Mouse (Mus musculus) CH12.LX (cell line): Measurements from ENCODE around the gene Abcb9. TPM values are rescaled to one million over a fixed set of nuclear protein-coding genes. Genes with fewer than 3 reads are reported as not detected.

Experiments used
- DNase-seq: peaks from one replicate; pipeline ENCODE4 v3.0.0-alpha.2; 2013; ENCODE audit errors: extremely low read depth
- H3K27ac ChIP-seq: 2 replicates; pipeline ENCODE4 v1.5.1; 2012; ENCODE audit warnings: low read depth, mild to moderate bottlenecking, control low read depth, moderate library complexity; ENCODE audit not compliant: insufficient read depth
- H3K27me3 ChIP-seq: replicated peaks from 2 replicates; pipeline ENCODE3; 2012; ENCODE audit warnings: inconsistent platforms
- H3K36me3 ChIP-seq, 2 experiments: replicated peaks in 1 of 2; 2 replicates each; pipeline versions ENCODE3 to v1.6.1; 2012; ENCODE audit warnings: inconsistent platforms in 1 of 2, low read length in 1 of 2, mild to moderate bottlenecking in 1 of 2, mixed read lengths in 1 of 2, moderate library complexity in 1 of 2; ENCODE audit not compliant: control insufficient read depth in 1 of 2, insufficient read depth in 1 of 2
- H3K4me1 ChIP-seq, 2 experiments: 2 replicates each; pipeline ENCODE4 v1.6.1; 2012; ENCODE audit warnings: inconsistent platforms in 1 of 2, moderate library complexity in 1 of 2; ENCODE audit not compliant: insufficient read depth in 2 of 2, control insufficient read depth in 1 of 2
- H3K4me2 ChIP-seq: 2 replicates; pipeline ENCODE4 v1.6.1; 2012; ENCODE audit warnings: low read depth, mild to moderate bottlenecking, control low read depth; ENCODE audit not compliant: poor library complexity, insufficient read depth, severe bottlenecking
- H3K4me3 ChIP-seq, 3 experiments: fragments of 150-350 bp in 1 of 3; sonication (generic) in 1 of 3; replicated peaks in 1 of 3; 2 replicates each; pipeline versions ENCODE3 to v1.5.1; 2011 to 2012; ENCODE audit warnings: low read depth in 2 of 3, low read length in 2 of 3, mild to moderate bottlenecking in 2 of 3, moderate library complexity in 2 of 3, control low read depth in 1 of 3, improper control_type of control experiment in 1 of 3, inconsistent platforms in 1 of 3, mixed read lengths in 1 of 3; ENCODE audit not compliant: poor library complexity in 1 of 3
- H3K79me2 ChIP-seq: replicated peaks from 2 replicates; pipeline ENCODE4 v1.6.1; 2012; ENCODE audit warnings: mild to moderate bottlenecking, moderate library complexity; ENCODE audit not compliant: control insufficient read depth, poor library complexity, insufficient read depth, severe bottlenecking; ENCODE audit errors: extremely low read depth
- H3K9ac ChIP-seq: 2 replicates; pipeline ENCODE4 v1.6.1; 2012; ENCODE audit warnings: low read depth, mild to moderate bottlenecking, control low read depth, moderate library complexity; ENCODE audit not compliant: insufficient read depth
- H3K9me3 ChIP-seq: replicated peaks from 2 replicates; pipeline ENCODE3; 2012; ENCODE audit warnings: low read length, inconsistent platforms, mixed read lengths
- CHD2 ChIP-seq: IDR thresholded peaks from 2 replicates; pipeline ENCODE4 v1.6.1; 2011; ENCODE audit warnings: low read length, improper control_type of control experiment
- CTCF ChIP-seq, 2 experiments: IDR thresholded peaks in 1 of 2; conservative IDR thresholded peaks in 1 of 2; 2 replicates each; pipeline ENCODE4 v1.5.1; 2011 to 2012; ENCODE audit warnings: low read depth in 2 of 2, low read length in 2 of 2, improper control_type of control experiment in 1 of 2, inconsistent platforms in 1 of 2, mild to moderate bottlenecking in 1 of 2, moderate library complexity in 1 of 2
- ELF1 ChIP-seq: IDR thresholded peaks from 2 replicates; pipeline ENCODE4 v1.6.1; 2014; ENCODE audit warnings: low read depth, mild to moderate bottlenecking, inconsistent platforms, low read length, improper control_type of control experiment
- EP300 ChIP-seq: IDR thresholded peaks from 2 replicates; pipeline ENCODE4 v1.6.1; 2011; ENCODE audit warnings: low read length, improper control_type of control experiment
- ETS1 ChIP-seq: conservative IDR thresholded peaks from 2 replicates; pipeline ENCODE4 v1.6.1; 2012; ENCODE audit warnings: low read depth, mild to moderate bottlenecking, inconsistent platforms, low read length, improper control_type of control experiment, moderate library complexity
- HCFC1 ChIP-seq: IDR thresholded peaks from 2 replicates; pipeline ENCODE4 v1.6.1; 2012; ENCODE audit warnings: low read depth, mild to moderate bottlenecking, inconsistent platforms, low read length, improper control_type of control experiment
- KAT2A ChIP-seq: IDR thresholded peaks from 2 replicates; pipeline ENCODE4 v1.6.1; 2012; ENCODE audit warnings: low read length, improper control_type of control experiment, inconsistent platforms; ENCODE audit not compliant: insufficient replicate concordance
- MAX ChIP-seq: IDR thresholded peaks from 2 replicates; pipeline ENCODE4 v1.6.1; 2011; ENCODE audit warnings: low read length, improper control_type of control experiment
- MAZ ChIP-seq: IDR thresholded peaks from 2 replicates; pipeline ENCODE4 v1.6.1; 2012; ENCODE audit warnings: low read depth, mild to moderate bottlenecking, inconsistent platforms, low read length, improper control_type of control experiment, moderate library complexity
- MEF2A ChIP-seq: IDR thresholded peaks from 2 replicates; pipeline ENCODE4 v1.6.1; 2014; ENCODE audit warnings: low read depth, mild to moderate bottlenecking, inconsistent platforms, low read length, improper control_type of control experiment, borderline replicate concordance
- MXI1 ChIP-seq: IDR thresholded peaks from 2 replicates; pipeline ENCODE4 v1.6.1; 2011; ENCODE audit warnings: mild to moderate bottlenecking, low read depth, low read length, improper control_type of control experiment
- NELFE ChIP-seq: IDR thresholded peaks from 2 replicates; pipeline ENCODE4 v1.6.1; 2011; ENCODE audit warnings: low read depth, low read length, improper control_type of control experiment
- PAX5 ChIP-seq: IDR thresholded peaks from 2 replicates; pipeline ENCODE4 v1.6.1; 2012; ENCODE audit warnings: low read length, inconsistent platforms, mixed read lengths
- POLR2A ChIP-seq: IDR thresholded peaks from 2 replicates; pipeline ENCODE4 v1.6.1; 2011; ENCODE audit warnings: low read depth, mild to moderate bottlenecking, improper control_type of control experiment, low read length
- POLR2AphosphoS2 ChIP-seq: IDR thresholded peaks from 2 replicates; pipeline ENCODE4 v1.6.1; 2011; ENCODE audit warnings: low read depth, low read length, improper control_type of control experiment
- RCOR1 ChIP-seq: conservative IDR thresholded peaks from 2 replicates; pipeline ENCODE4 v1.6.1; 2012; ENCODE audit warnings: low read depth, mild to moderate bottlenecking, inconsistent platforms, low read length, improper control_type of control experiment
- TBP ChIP-seq: conservative IDR thresholded peaks from 2 replicates; pipeline ENCODE4 v1.6.1; 2011; ENCODE audit warnings: low read depth, low read length, improper control_type of control experiment
- UBTF ChIP-seq: IDR thresholded peaks from 2 replicates; pipeline ENCODE4 v1.6.1; 2012; ENCODE audit warnings: low read depth, mild to moderate bottlenecking, inconsistent platforms, low read length, improper control_type of control experiment, moderate library complexity
- USF1 ChIP-seq: IDR thresholded peaks from 2 replicates; pipeline ENCODE4 v1.6.1; 2014; ENCODE audit warnings: low read depth, mild to moderate bottlenecking, inconsistent platforms, low read length, improper control_type of control experiment
- USF2 ChIP-seq: conservative IDR thresholded peaks from 2 replicates; pipeline ENCODE4 v1.6.1; 2011; ENCODE audit warnings: low read depth, low read length, improper control_type of control experiment
- ZC3H11A ChIP-seq: IDR thresholded peaks from 2 replicates; pipeline ENCODE4 v1.6.1; 2012; ENCODE audit warnings: low read depth, mild to moderate bottlenecking, inconsistent platforms, low read length, improper control_type of control experiment
- ZKSCAN1 ChIP-seq: IDR thresholded peaks from 2 replicates; pipeline ENCODE4 v1.6.1; 2012; ENCODE audit warnings: low read depth, inconsistent platforms, low read length, improper control_type of control experiment, borderline replicate concordance
- ZNF384 ChIP-seq: IDR thresholded peaks from 2 replicates; pipeline ENCODE4 v1.6.1; 2012; ENCODE audit warnings: low read depth, low read length, improper control_type of control experiment, inconsistent platforms
- dilution Hi-C: fragments of 300-500 bp; cut with MboI; formaldehyde crosslinking; loops from 2 replicates; pipeline ENCODE4 v1.14.3; 2020; ENCODE audit warnings: low sequenced_read_pairs; ENCODE audit not compliant: extremely low pct_unique_long_range_greater_than_20kb, extremely low pct_ligation_motif_present
- in situ Hi-C: fragments of 300-500 bp; cut with MboI; formaldehyde crosslinking; loops from 3 replicates; pipeline ENCODE4 v1.14.3; 2019; ENCODE audit warnings: low sequenced_read_pairs, low pct_ligation_motif_present, low pct_unique_long_range_greater_than_20kb, mixed read lengths
- polyA plus RNA-seq: library from polyadenylated mRNA; unstranded; fragments of >175 nt; gene quantifications from 2 replicates; pipeline ENCODE4 v1.2.1, GENCODE M21; 2012; ENCODE audit warnings: low read depth; ENCODE audit not compliant: insufficient read length
- total RNA-seq, 2 experiments: library from RNA; depleted of rRNA; stranded (reverse); fragments of 300-350 nt in 1 of 2; fragments of >200 nt in 1 of 2; gene quantifications; 2 replicates each; pipeline ENCODE4 v1.2.3; 2012 to 2014

Abcb9 gene
- total and polyA plus RNA-seq, 3 experiments = 0.44 to 1.4 (median 0.98) TPM

DNA sequence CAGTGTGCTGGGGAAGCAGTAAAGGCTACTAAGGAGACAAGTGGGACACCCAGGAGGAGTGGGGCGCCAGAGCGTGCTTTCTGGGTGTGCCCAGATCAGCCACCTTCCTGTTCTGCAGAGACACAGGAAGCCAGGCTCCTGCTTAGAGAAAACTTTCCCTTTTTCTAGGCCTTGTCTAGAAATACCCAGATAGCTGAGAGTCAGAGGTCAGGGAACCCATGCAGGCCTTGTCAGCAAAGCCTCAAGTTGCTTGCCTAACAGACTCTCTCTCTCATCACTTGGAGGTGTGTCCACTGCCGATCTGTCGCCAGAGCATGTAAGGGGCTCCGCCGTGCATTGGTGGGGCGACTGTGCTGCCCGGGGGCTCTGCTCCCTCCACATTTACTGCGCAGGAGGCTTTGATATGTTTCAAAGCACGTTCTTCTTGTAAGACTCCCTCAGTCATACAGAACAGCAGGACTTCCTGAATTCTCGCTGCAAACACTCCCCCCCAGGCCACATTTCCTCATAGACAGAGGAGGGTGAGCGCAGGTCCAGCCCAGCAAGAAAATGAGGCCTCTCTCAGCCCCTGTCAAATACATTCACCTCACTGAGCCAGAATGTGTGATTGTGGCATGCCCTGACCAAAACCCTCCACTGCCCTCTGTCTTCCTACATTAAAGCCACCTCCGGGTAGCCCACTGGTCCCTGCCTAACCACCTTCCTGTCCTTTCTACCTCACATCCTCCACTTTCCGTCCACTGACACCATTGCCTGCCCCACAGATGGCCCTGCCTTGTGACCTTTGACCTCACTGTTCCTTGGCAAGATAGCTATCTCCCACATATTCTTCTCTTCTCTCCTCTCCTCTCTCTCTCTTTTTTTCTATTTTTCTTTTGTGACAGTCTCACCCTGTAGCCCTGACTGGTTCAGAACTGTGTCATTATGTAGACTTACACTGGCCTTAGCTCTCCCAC is 45.2 kb downstream of the Abcb9 start:
- no peak overlapping the region for H3K9ac ChIP-seq
- dilution Hi-C loops (no loop called here), in situ Hi-C loops (no loop called here)
- no peaks in the 10 kb centered on the region for H3K9me3 ChIP-seq
- H3K79me2 ChIP-seq = no peaks in the 10 kb centered on the region
- H3K36me3 ChIP-seq = no peaks in the 10 kb centered on the region
- H3K27me3 ChIP-seq = no peaks in the 10 kb centered on the region
- H3K4me3 ChIP-seq = no peak overlapping the region
- H3K27ac ChIP-seq = no peak overlapping the region
- H3K4me2 ChIP-seq = no peak overlapping the region
- no peak for DNase-seq
- TF ChIP-seq UBTF (no peak), ZKSCAN1 (no peak), NELFE (no peak), USF1 (no peak), ZC3H11A (no peak), CHD2 (no peak), ETS1 (no peak), KAT2A (no peak), ELF1 (no peak), EP300 (no peak)
- peaks cover 11 to 41% of the 10 kb centered on the region in 2 experiments for H3K4me1 ChIP-seq

DNA sequence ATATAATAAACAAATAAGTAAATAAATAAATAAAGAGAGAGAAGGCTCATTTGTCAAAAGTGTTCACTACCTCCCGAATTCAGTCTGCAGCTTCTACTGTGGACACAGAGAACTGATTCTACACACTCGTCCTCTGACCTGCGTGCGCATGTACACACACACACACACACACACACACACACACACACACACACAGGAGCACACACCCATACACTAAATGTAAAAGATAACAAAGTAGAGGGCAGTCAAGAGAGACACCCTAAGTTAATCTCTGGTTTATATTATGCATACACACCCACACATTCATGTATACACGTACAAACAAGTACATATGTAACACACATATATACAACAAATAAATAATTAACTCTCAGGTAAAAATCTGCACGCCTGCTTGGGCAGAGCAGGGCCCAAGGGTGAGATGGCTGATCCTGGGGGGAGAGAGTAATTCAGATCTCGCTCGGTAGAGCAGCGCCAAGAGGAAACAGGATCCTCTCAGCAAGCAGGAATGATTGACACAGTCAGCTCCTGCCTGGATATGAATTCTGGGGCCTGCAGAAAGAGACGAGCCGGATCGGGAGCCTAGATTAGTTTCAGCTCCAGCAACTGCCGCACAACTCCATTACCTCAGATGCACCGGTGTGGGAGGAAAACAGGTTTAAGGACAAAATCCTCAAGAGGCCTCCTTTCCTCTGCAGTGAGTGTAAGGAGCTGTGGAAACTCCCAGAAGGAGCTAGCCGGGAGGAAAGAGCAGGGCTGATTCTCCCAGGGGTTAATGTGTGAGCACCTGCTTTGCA is 46.2 kb downstream of the Abcb9 start:
- H3K4me1 ChIP-seq = peaks cover 10 to 33% of the 10 kb centered on the region in 2 experiments

More for the DNA sequence above, 46.2 kb downstream of the Abcb9 start:
- Histone ChIP-seq H3K36me3 (no peaks in the 10 kb centered on the region), H3K4me3 (no peak overlapping the region), H3K27ac (no peak overlapping the region), H3K4me2 (no peak overlapping the region), H3K79me2 (no peaks in the 10 kb centered on the region), H3K27me3 (no peaks in the 10 kb centered on the region), H3K9ac (no peak overlapping the region), H3K9me3 (no peaks in the 10 kb centered on the region)
- no peak for TF ChIP-seq CHD2
- no peak for TF ChIP-seq MEF2A
- no peak for TF ChIP-seq POLR2AphosphoS2
- no peak for TF ChIP-seq CTCF (conservative IDR thresholded peaks at IDR 0.05 in 1 of 2, IDR thresholded peaks at IDR 0.05 in 1 of 2; ENCODE audit: low read depth in 2 of 2, low read length in 2 of 2)
- no peak for TF ChIP-seq USF2
- TF ChIP-seq TBP = no peak
- no peak for TF ChIP-seq PAX5
- no peak for TF ChIP-seq ZNF384
- no peak for TF ChIP-seq MAX
- TF ChIP-seq USF1 = no peak
- no peak for TF ChIP-seq RCOR1
- no peak for TF ChIP-seq MXI1
- TF ChIP-seq MAZ = no peak
- TF ChIP-seq POLR2A = no peak
- no peak for TF ChIP-seq KAT2A
- TF ChIP-seq HCFC1 = no peak
- dilution Hi-C loops = no loop called here
- in situ Hi-C loops = no loop called here
- DNase-seq = no peak
